ENCODE assay signal across 8 mouse cellular contexts in genomic region chr13:64129616-64130375, GRCm38 (mm10). TPM values are rescaled to one million over a fixed set of nuclear protein-coding genes. Genes with fewer than 3 reads are reported as not detected.
DNase-seq lines count a peak whose midpoint lies in the region; ATAC-seq lines count a peak whose summit lies in the region.

No protein-coding gene starts in this region.

- peak overlapping the region; percentile 81 for H3K4me2 ChIP-seq in heart, embryonic 13.5 days
- peak overlapping the region; percentile 87 for H3K4me2 ChIP-seq in kidney, embryonic 15.5 days
- H3K4me2 ChIP-seq in liver, embryonic 16.5 days (ENCODE audit: low read depth, low read length), result peak overlapping the region; percentile 67
- peak overlapping the region; percentile 80 for H3K4me2 ChIP-seq in stomach, embryonic 16.5 days (ENCODE audit: low read depth, low read length)

- WGBS in embryonic facial prominence, embryonic 10.5 days, result 42% methylated on average over 15 of the region's 15 CpGs
- 41% methylated on average over 15 of the region's 15 CpGs for WGBS in heart, embryonic 13.5 days
- WGBS in kidney, embryonic 15.5 days, result 38% methylated on average over 15 of the region's 15 CpGs
- WGBS in liver, embryonic 16.5 days (ENCODE audit: insufficient replicate concordance), result 42% methylated on average over 15 of the region's 15 CpGs
- WGBS in stomach, embryonic 16.5 days, result 38% methylated on average over 15 of the region's 15 CpGs

- peak overlapping the region; percentile 90 for H3K9ac ChIP-seq in heart, embryonic 13.5 days
- H3K9ac ChIP-seq in kidney, embryonic 15.5 days, result peak overlapping the region; percentile 69
- peak overlapping the region; percentile 68 for H3K9ac ChIP-seq in liver, embryonic 16.5 days (ENCODE audit: low read depth, low read length)
- peak overlapping the region; percentile 85 for H3K9ac ChIP-seq in stomach, embryonic 16.5 days (ENCODE audit: low read length)

- H3K36me3 ChIP-seq in embryonic facial prominence, embryonic 10.5 days (replicated peaks), result peaks cover 35% of the 10 kb centered on the region
- H3K36me3 ChIP-seq in heart, embryonic 13.5 days, result peaks cover 21% of the 10 kb centered on the region
- peaks cover 20% of the 10 kb centered on the region for H3K36me3 ChIP-seq in kidney, embryonic 15.5 days
- H3K36me3 ChIP-seq in liver, embryonic 16.5 days (ENCODE audit: control insufficient read depth, insufficient read depth), result peaks cover 19% of the 10 kb centered on the region
- H3K36me3 ChIP-seq in stomach, embryonic 16.5 days (ENCODE audit: control insufficient read depth, insufficient read depth, low read length), result no peaks in the 10 kb centered on the region

- peaks cover 26% of the 10 kb centered on the region for H3K4me1 ChIP-seq in embryonic facial prominence, embryonic 10.5 days
- peaks cover 6% of the 10 kb centered on the region; the same call in 1 of the 2 replicates for H3K4me1 ChIP-seq in heart, embryonic 13.5 days
- peaks cover 13% of the 10 kb centered on the region for H3K4me1 ChIP-seq in kidney, embryonic 15.5 days
- H3K4me1 ChIP-seq in liver, embryonic 16.5 days (ENCODE audit: control insufficient read depth, low read depth, low read length), result peaks cover 7% of the 10 kb centered on the region
- peaks cover 4% of the 10 kb centered on the region; the same call in 1 of the 2 replicates for H3K4me1 ChIP-seq in stomach, embryonic 16.5 days (ENCODE audit: control insufficient read depth, insufficient read depth, low read length)

- peak; percentile 28 to 50 for DNase-seq in cerebellum, postnatal 25 days
- DNase-seq in cerebellum, adult 11-12 months, result no peak
- peak; percentile 52 for DNase-seq in embryonic facial prominence, embryonic 10.5 days (ENCODE audit: low spot score)
- DNase-seq in neural tube, embryonic 10.5 days (ENCODE audit: extremely low spot score, low spot score), result peak; percentile 41

- no peaks in the 10 kb centered on the region for H3K27me3 ChIP-seq in embryonic facial prominence, embryonic 10.5 days (replicated peaks; ENCODE audit: low read depth, poor library complexity, severe bottlenecking)
- no peaks in the 10 kb centered on the region for H3K27me3 ChIP-seq in heart, embryonic 13.5 days (replicated peaks)
- no peaks in the 10 kb centered on the region for H3K27me3 ChIP-seq in kidney, embryonic 15.5 days
- H3K27me3 ChIP-seq in liver, embryonic 16.5 days (ENCODE audit: control insufficient read depth, insufficient read depth, low read depth, low read length), result no peaks in the 10 kb centered on the region
- H3K27me3 ChIP-seq in stomach, embryonic 16.5 days (ENCODE audit: control insufficient read depth, insufficient read depth, low read length), result no peaks in the 10 kb centered on the region

- peak overlapping the region; percentile 66 for H3K4me3 ChIP-seq in embryonic facial prominence, embryonic 10.5 days
- H3K4me3 ChIP-seq in heart, embryonic 13.5 days, result peak overlapping the region; percentile 77
- H3K4me3 ChIP-seq in kidney, embryonic 15.5 days (replicated peaks), result peak overlapping the region; percentile 66
- peak overlapping the region; percentile 66 for H3K4me3 ChIP-seq in liver, embryonic 16.5 days (ENCODE audit: low read depth, low read length)
- H3K4me3 ChIP-seq in stomach, embryonic 16.5 days (replicated peaks; ENCODE audit: low read length), result peak overlapping the region; percentile 71

- peak; percentile 73; the same call in 1 of the 2 replicates for ATAC-seq in heart, embryonic 13.5 days (ENCODE audit: extremely low read depth, insufficient number of reproducible peaks, low FRiP score, low TSS enrichment)
- ATAC-seq in kidney, embryonic 15.5 days (replicated peaks; ENCODE audit: low FRiP score), result peak; percentile 82
- ATAC-seq in liver, embryonic 16.5 days (ENCODE audit: low read depth), result peak; percentile 74
- ATAC-seq in stomach, embryonic 16.5 days (ENCODE audit: insufficient read depth, low FRiP score), result peak; percentile 83; the same call in 1 of the 2 replicates

- peak overlapping the region; percentile 80 for H3K27ac ChIP-seq in embryonic facial prominence, embryonic 10.5 days (replicated peaks)
- H3K27ac ChIP-seq in heart, embryonic 13.5 days (replicated peaks), result peak overlapping the region; percentile 56
- peak overlapping the region; percentile 81 for H3K27ac ChIP-seq in kidney, embryonic 15.5 days
- H3K27ac ChIP-seq in liver, embryonic 16.5 days (ENCODE audit: low read length), result peak overlapping the region; percentile 46
- peak overlapping the region; percentile 73 for H3K27ac ChIP-seq in stomach, embryonic 16.5 days (ENCODE audit: low read length)

- H3K9me3 ChIP-seq in embryonic facial prominence, embryonic 10.5 days, result no peaks in the 10 kb centered on the region
- no peaks in the 10 kb centered on the region for H3K9me3 ChIP-seq in heart, embryonic 13.5 days
- H3K9me3 ChIP-seq in kidney, embryonic 15.5 days (replicated peaks), result no peaks in the 10 kb centered on the region
- H3K9me3 ChIP-seq in liver, embryonic 16.5 days (replicated peaks; ENCODE audit: control insufficient read depth, low read length), result no peaks in the 10 kb centered on the region
- no peaks in the 10 kb centered on the region for H3K9me3 ChIP-seq in stomach, embryonic 16.5 days (replicated peaks; ENCODE audit: control insufficient read depth, low read length)

RNA-seq across cellular contexts. Expression of gene Slc35d2, which starts 0.6 kb away (rescaled TPM):
- 2.5 and 3.2 TPM in 2 replicates for polyA plus RNA-seq in embryonic facial prominence, embryonic 10.5 days (2016; fragmentation: Nextera tagmentation; extraction: Ambion mirVana)
- 4.5 and 5.5 TPM in 2 replicates for polyA plus RNA-seq in heart, embryonic 13.5 days (2015; fragmentation: Nextera tagmentation; extraction: Ambion mirVana)
- polyA plus RNA-seq in kidney, embryonic 15.5 days (2015; fragmentation: Nextera tagmentation; extraction: Ambion mirVana), result 3.9 and 4.7 TPM in 2 replicates
- 8.7 and 9.0 TPM in 2 replicates for polyA plus RNA-seq in liver, embryonic 16.5 days (2015; fragmentation: Nextera tagmentation; extraction: Ambion mirVana)
- polyA plus RNA-seq in stomach, embryonic 16.5 days (2015; fragmentation: Nextera tagmentation; extraction: Ambion mirVana), result 6.2 and 7.2 TPM in 2 replicates

RNA-seq across cellular contexts. Expression of gene Zfp367, which starts 23.2 kb away (rescaled TPM):
- polyA plus RNA-seq in embryonic facial prominence, embryonic 10.5 days (2016; fragmentation: Nextera tagmentation; extraction: Ambion mirVana), result 13.5 and 14.0 TPM in 2 replicates
- 20.9 and 21.9 TPM in 2 replicates for polyA plus RNA-seq in heart, embryonic 13.5 days (2015; fragmentation: Nextera tagmentation; extraction: Ambion mirVana)
- 17.1 and 17.6 TPM in 2 replicates for polyA plus RNA-seq in kidney, embryonic 15.5 days (2015; fragmentation: Nextera tagmentation; extraction: Ambion mirVana)
- polyA plus RNA-seq in liver, embryonic 16.5 days (2015; fragmentation: Nextera tagmentation; extraction: Ambion mirVana), result 18.1 and 18.6 TPM in 2 replicates
- 17.8 and 20.1 TPM in 2 replicates for polyA plus RNA-seq in stomach, embryonic 16.5 days (2015; fragmentation: Nextera tagmentation; extraction: Ambion mirVana)

RNA-seq across cellular contexts. Expression of gene Habp4, which starts 31.8 kb away (rescaled TPM):
- 17.4 and 19.5 TPM in 2 replicates for polyA plus RNA-seq in embryonic facial prominence, embryonic 10.5 days (2016; fragmentation: Nextera tagmentation; extraction: Ambion mirVana)
- 50.1 and 53.9 TPM in 2 replicates for polyA plus RNA-seq in heart, embryonic 13.5 days (2015; fragmentation: Nextera tagmentation; extraction: Ambion mirVana)
- polyA plus RNA-seq in kidney, embryonic 15.5 days (2015; fragmentation: Nextera tagmentation; extraction: Ambion mirVana), result 26.1 and 27.1 TPM in 2 replicates
- polyA plus RNA-seq in liver, embryonic 16.5 days (2015; fragmentation: Nextera tagmentation; extraction: Ambion mirVana), result 8.4 and 10.3 TPM in 2 replicates
- polyA plus RNA-seq in stomach, embryonic 16.5 days (2015; fragmentation: Nextera tagmentation; extraction: Ambion mirVana), result 14.2 and 15.4 TPM in 2 replicates

RNA-seq across cellular contexts. Expression of gene Hsd17b3, which starts 40.8 kb away (rescaled TPM):
- not detected in 2 replicates for polyA plus RNA-seq in embryonic facial prominence, embryonic 10.5 days (2016; fragmentation: Nextera tagmentation; extraction: Ambion mirVana)
- polyA plus RNA-seq in heart, embryonic 13.5 days (2015; fragmentation: Nextera tagmentation; extraction: Ambion mirVana), result not detected in 2 replicates
- not detected in 2 replicates for polyA plus RNA-seq in kidney, embryonic 15.5 days (2015; fragmentation: Nextera tagmentation; extraction: Ambion mirVana)
- not detected in 2 replicates for polyA plus RNA-seq in liver, embryonic 16.5 days (2015; fragmentation: Nextera tagmentation; extraction: Ambion mirVana)
- not detected in 2 replicates for polyA plus RNA-seq in stomach, embryonic 16.5 days (2015; fragmentation: Nextera tagmentation; extraction: Ambion mirVana)
